Mouse (Mus musculus): Measurements from ENCODE around the gene Col24a1. TPM values are rescaled to one million over a fixed set of nuclear protein-coding genes. Genes with fewer than 3 reads are reported as not detected.

The Col24a1 gene
- 0.46 and 0.98 TPM in 2 replicates for polyA plus RNA-seq (2015; fragmentation: Nextera tagmentation; extraction: Ambion mirVana)

DNA sequence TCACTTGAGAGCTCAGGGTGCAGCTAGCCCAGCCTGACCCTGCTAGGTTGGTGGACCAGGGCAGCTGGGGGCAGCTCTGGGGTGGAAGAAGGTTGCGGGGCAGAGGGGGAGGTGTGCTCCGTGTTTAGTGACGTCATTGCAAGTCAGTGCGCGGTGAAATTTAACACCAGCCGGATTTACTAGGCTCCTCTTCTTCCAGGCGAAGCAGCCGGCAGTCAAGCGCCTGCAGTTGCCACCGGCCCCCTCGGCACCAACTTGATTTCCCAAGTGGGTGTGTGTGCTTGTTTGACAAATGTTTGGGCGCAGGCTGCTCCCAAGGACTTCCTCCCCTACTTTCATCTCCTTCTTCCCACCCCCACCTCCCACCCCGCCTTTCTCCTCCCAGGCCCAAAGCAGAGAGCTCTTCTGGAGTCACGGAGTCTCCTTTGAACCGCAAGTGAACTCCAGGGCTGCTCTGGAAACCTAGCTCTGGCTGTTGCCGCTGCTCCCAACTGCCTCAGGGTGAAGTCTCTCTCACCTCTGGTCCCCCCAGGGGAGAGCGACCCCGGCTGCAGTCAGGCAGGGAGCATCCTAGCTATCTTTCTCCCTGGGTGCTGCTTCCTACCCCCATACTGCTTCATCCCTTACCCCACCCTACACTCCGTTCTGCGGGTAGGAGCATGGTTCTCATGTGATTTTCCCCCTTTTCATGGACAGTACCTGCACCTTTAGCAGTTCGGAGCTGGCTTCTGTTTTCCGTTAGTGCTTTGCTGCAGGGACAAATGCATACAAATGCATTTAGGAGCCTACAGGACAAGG lies at the start of gene Col24a1:
Gene Col24a1 (plus strand): TSS at position 136 of the 798 bp plus-strand sequence.
- ATAC-seq (ENCODE audit: low read depth) = peak; percentile 49; the same call in 1 of the 2 replicates
- Histone ChIP-seq H3K9me3 (no peaks in the 10 kb centered on the region), H3K4me1 (replicated peaks) (peaks cover 17% of the 10 kb centered on the region), H3K4me2 (peak within 1 kb of the TSS; percentile 76), H3K9ac (peak within 1 kb of the TSS; percentile 65), H3K4me3 (peak within 1 kb of the TSS; percentile 38), H3K36me3 (no peaks in the 10 kb centered on the region), H3K27me3 (peaks cover 7% of the 10 kb centered on the region; the same call in 1 of the 2 replicates), H3K27ac (replicated peaks) (no peak within 1 kb of the TSS)
- whole genome bisulfite sequencing = under 1% methylated on average over 22 of the region's 22 CpGs

DNA sequence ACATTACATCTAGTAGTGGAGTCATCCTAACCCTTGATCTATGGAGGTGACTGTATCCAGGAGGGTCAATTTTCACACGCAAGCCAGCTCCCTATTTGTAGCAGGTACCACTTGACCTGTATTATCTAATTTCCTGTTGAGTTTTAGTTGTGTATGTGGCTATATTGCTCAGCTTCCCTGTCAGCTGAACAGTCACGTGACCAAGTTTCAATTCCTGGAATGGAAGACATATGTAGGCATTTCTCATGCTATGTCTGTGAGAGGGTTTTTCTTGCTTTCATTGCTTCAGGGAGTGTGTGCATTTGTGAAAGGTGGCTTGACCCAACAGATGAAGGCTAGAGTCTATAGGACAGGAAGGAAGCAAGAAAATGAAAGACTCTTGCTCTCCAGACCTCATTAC lies 44.2 kb upstream of the Col24a1 start:
- Histone ChIP-seq H3K27me3 (no peaks in the 10 kb centered on the region), H3K4me2 (no peak overlapping the region), H3K36me3 (no peaks in the 10 kb centered on the region), H3K9ac (no peak overlapping the region), H3K4me3 (no peak overlapping the region), H3K4me1 (replicated peaks) (no peaks in the 10 kb centered on the region), H3K9me3 (no peaks in the 10 kb centered on the region), H3K27ac (replicated peaks) (no peak overlapping the region)
- no peak for ATAC-seq (ENCODE audit: low read depth)
- WGBS = 95% methylated on average over 2 of the region's 2 CpGs

GRCm38 (mm10) chr3:145253066-145253465 lies 39.2 kb upstream of the Col24a1 start:
- Histone ChIP-seq H3K27ac (replicated peaks) (no peak overlapping the region), H3K36me3 (no peaks in the 10 kb centered on the region), H3K4me1 (replicated peaks) (no peaks in the 10 kb centered on the region), H3K4me3 (no peak overlapping the region), H3K27me3 (no peaks in the 10 kb centered on the region), H3K9me3 (no peaks in the 10 kb centered on the region), H3K4me2 (no peak overlapping the region), H3K9ac (no peak overlapping the region)
- WGBS = 91% methylated on average over 5 of the region's 5 CpGs
- ATAC-seq (ENCODE audit: low read depth) = no peak

DNA sequence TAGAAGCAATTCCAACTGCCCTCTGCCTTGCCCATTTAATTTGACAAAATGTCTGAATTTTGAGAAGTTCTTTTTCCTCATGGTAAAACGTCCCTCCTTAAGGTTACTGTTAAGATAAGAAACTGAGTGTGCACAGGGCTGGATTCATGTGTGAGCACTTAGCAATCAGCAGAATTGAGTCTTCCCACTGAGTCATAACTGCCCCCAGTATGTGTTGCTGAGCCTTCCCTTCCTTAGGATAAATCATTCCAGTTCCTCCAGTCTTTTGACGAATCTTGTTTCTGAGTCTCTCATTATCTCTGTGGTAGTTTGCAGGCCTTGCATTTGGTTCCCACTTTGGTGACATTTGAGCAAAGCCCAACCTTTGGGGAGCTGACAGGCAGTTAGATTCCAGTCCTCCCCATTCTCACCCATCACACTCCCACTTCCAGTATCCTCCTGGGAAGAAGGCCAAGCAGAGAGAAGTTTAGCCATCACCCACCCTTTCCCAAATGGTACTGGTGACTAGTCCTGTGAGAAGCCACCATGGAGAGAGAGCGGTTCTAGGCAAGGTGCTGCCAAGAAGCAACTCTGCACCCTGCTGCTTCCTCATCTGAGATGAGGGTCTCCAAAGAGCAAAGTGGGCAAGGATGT lies 37.4 kb upstream of the Col24a1 start:
- no peak for ATAC-seq (ENCODE audit: low read depth)
- no peaks in the 10 kb centered on the region for H3K27me3 ChIP-seq
- H3K9ac ChIP-seq = no peak overlapping the region
- no peak overlapping the region for H3K4me2 ChIP-seq
- H3K27ac ChIP-seq (replicated peaks) = no peak overlapping the region
- 90% methylated on average over 3 of the region's 3 CpGs for WGBS
- H3K4me3 ChIP-seq = no peak overlapping the region
- no peaks in the 10 kb centered on the region for H3K36me3 ChIP-seq
- H3K4me1 ChIP-seq (replicated peaks) = no peaks in the 10 kb centered on the region
- no peaks in the 10 kb centered on the region for H3K9me3 ChIP-seq

DNA sequence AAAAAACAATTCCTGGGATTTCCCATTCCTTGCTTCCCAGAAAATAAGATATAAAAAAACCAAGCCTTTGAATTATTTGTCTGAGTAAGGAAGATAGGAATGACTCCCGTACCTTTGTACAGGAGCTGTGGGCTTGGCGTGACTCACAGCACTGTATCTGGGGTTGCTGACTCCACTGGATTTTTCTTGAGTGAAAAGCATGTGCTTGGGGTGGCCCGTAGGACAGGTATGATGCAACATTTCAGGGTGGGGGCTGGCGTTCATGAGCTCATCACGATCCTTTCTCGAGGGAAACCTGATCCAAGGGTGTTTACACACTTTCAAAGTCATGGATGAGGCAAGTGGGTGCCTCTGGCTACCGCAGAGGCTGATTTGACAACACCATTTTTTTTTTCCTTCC lies 35.6 kb upstream of the Col24a1 start:
- no peaks in the 10 kb centered on the region for H3K9me3 ChIP-seq
- H3K9ac ChIP-seq = no peak overlapping the region
- H3K36me3 ChIP-seq = no peaks in the 10 kb centered on the region
- H3K27me3 ChIP-seq = no peaks in the 10 kb centered on the region
- 90% methylated on average over 7 of the region's 7 CpGs for WGBS
- ATAC-seq (ENCODE audit: low read depth) = no peak
- no peaks in the 10 kb centered on the region for H3K4me1 ChIP-seq (replicated peaks)
- no peak overlapping the region for H3K4me2 ChIP-seq
- H3K4me3 ChIP-seq = no peak overlapping the region
- H3K27ac ChIP-seq (replicated peaks) = no peak overlapping the region

DNA sequence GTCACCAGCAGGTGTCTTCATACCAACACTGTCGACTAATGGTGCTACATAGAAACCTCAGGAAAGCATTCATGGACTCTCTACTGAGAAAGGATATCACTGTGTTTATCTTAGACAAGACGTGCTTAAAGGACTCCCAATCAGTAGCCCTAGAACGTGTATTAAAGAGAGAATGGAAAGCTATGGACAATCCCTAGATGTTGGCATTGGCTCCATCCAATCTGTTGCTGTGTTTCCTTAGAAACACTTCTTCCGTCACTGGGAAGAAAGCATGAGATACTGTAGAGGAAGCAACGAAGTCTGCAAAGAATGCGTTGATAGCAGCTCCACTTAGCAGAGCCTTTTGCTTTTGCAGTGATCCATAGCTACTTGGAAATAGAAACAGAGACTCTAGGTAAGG lies 32.6 kb upstream of the Col24a1 start:
- no peaks in the 10 kb centered on the region for H3K36me3 ChIP-seq
- H3K4me2 ChIP-seq = no peak overlapping the region
- H3K9ac ChIP-seq = no peak overlapping the region
- H3K4me1 ChIP-seq (replicated peaks) = no peaks in the 10 kb centered on the region
- H3K27ac ChIP-seq (replicated peaks) = no peak overlapping the region
- ATAC-seq (ENCODE audit: low read depth) = no peak
- H3K27me3 ChIP-seq = no peaks in the 10 kb centered on the region
- H3K4me3 ChIP-seq = no peak overlapping the region
- H3K9me3 ChIP-seq = no peaks in the 10 kb centered on the region
- 92% methylated on average over 6 of the region's 6 CpGs for WGBS

- Histone ChIP-seq H3K27ac (replicated peaks) (no peak overlapping the region), H3K27me3 (no peaks in the 10 kb centered on the region), H3K9ac (no peak overlapping the region), H3K4me1 (replicated peaks) (no peaks in the 10 kb centered on the region), H3K36me3 (no peaks in the 10 kb centered on the region), H3K9me3 (no peaks in the 10 kb centered on the region), H3K4me3 (no peak overlapping the region), H3K4me2 (no peak overlapping the region)
- 90% methylated on average over 4 of the region's 4 CpGs for WGBS
- no peak for ATAC-seq (ENCODE audit: low read depth)
Observed at GRCm38 (mm10) chr3:145263131-145263530, 29.1 kb upstream of the Col24a1 start.

- no peak for ATAC-seq (ENCODE audit: low read depth)
- H3K9ac ChIP-seq = no peak overlapping the region
- 88% methylated on average over 7 of the region's 7 CpGs for WGBS
- H3K4me1 ChIP-seq (replicated peaks) = no peaks in the 10 kb centered on the region
- H3K4me3 ChIP-seq = no peak overlapping the region
- no peak overlapping the region for H3K4me2 ChIP-seq
- H3K27me3 ChIP-seq = no peaks in the 10 kb centered on the region
- no peaks in the 10 kb centered on the region for H3K36me3 ChIP-seq
- H3K9me3 ChIP-seq = no peaks in the 10 kb centered on the region
- no peak overlapping the region for H3K27ac ChIP-seq (replicated peaks)
Observed at GRCm38 (mm10) chr3:145268066-145268465, 24.2 kb upstream of the Col24a1 start.

- no peaks in the 10 kb centered on the region for H3K27me3 ChIP-seq
- no peak overlapping the region for H3K4me2 ChIP-seq
- no peak for ATAC-seq (ENCODE audit: low read depth)
- no peaks in the 10 kb centered on the region for H3K9me3 ChIP-seq
- no peak overlapping the region for H3K4me3 ChIP-seq
- WGBS = 92% methylated on average over 6 of the region's 6 CpGs
- no peaks in the 10 kb centered on the region for H3K36me3 ChIP-seq
- H3K27ac ChIP-seq (replicated peaks) = no peak overlapping the region
- no peaks in the 10 kb centered on the region for H3K4me1 ChIP-seq (replicated peaks)
- no peak overlapping the region for H3K9ac ChIP-seq
Observed at GRCm38 (mm10) chr3:145274191-145274590, 18.1 kb upstream of the Col24a1 start.

DNA sequence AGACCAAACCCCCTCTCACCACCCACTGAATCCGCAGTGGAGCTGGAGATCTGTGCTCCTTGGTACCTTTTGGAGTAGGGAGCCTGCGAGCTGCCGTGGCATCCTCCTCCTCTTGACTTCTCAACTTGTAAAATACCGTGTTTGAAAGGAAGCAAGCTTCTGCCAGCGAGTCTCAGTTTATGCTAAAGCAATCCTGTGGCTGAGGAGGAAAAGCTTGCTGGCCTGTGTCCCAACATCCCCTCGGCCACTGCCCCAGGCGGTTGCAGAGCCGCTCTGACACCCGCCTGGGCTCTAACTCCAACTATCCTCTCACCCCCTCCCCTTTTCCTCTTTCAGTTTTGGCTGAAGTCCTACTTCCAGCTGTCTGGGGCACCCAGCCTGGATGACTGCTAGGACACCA lies 935 bp downstream of the Col24a1 start:
- peak; percentile 44; the same call in 1 of the 2 replicates for ATAC-seq (ENCODE audit: low read depth)
- Histone ChIP-seq H3K27me3 (peaks cover 7% of the 10 kb centered on the region; the same call in 1 of the 2 replicates), H3K4me2 (peak overlapping the region; percentile 76), H3K4me1 (replicated peaks) (peaks cover 17% of the 10 kb centered on the region), H3K4me3 (peak overlapping the region; percentile 38), H3K36me3 (no peaks in the 10 kb centered on the region), H3K9me3 (no peaks in the 10 kb centered on the region), H3K9ac (peak overlapping the region; percentile 65), H3K27ac (replicated peaks) (no peak overlapping the region)
- WGBS = 7% methylated on average over 9 of the region's 9 CpGs

- Histone ChIP-seq H3K4me3 (peak overlapping the region; percentile 38), H3K9me3 (no peaks in the 10 kb centered on the region), H3K27ac (replicated peaks) (no peak overlapping the region), H3K36me3 (no peaks in the 10 kb centered on the region), H3K9ac (no peak overlapping the region), H3K27me3 (peaks cover 7% of the 10 kb centered on the region; the same call in 1 of the 2 replicates), H3K4me2 (peak overlapping the region; percentile 76), H3K4me1 (replicated peaks) (peaks cover 17% of the 10 kb centered on the region)
- 77% methylated on average over 12 of the region's 12 CpGs for WGBS
- peak; percentile 22; the same call in 1 of the 2 replicates for ATAC-seq (ENCODE audit: low read depth)
Observed at GRCm38 (mm10) chr3:145293623-145294307, 1.5 kb downstream of the Col24a1 start.

GRCm38 (mm10) chr3:145299980-145300591 lies 7.8 kb downstream of the Col24a1 start:
- 73% methylated on average over 5 of the region's 5 CpGs for WGBS
- ATAC-seq (ENCODE audit: low read depth) = no peak

More at GRCm38 (mm10) chr3:145299980-145300591, 7.8 kb downstream of the Col24a1 start:
- H3K9ac ChIP-seq = no peak overlapping the region
- no peak overlapping the region for H3K4me2 ChIP-seq
- no peaks in the 10 kb centered on the region for H3K27me3 ChIP-seq
- H3K27ac ChIP-seq (replicated peaks) = no peak overlapping the region
- H3K4me1 ChIP-seq (replicated peaks) = no peaks in the 10 kb centered on the region
- H3K4me3 ChIP-seq = no peak overlapping the region
- H3K9me3 ChIP-seq = no peaks in the 10 kb centered on the region
- H3K36me3 ChIP-seq = no peaks in the 10 kb centered on the region

Data from neural tube, embryonic 13.5 days (tissue).